Comparison of ENCODE assay signal across 19 mouse cellular contexts in the genomic region with DNA sequence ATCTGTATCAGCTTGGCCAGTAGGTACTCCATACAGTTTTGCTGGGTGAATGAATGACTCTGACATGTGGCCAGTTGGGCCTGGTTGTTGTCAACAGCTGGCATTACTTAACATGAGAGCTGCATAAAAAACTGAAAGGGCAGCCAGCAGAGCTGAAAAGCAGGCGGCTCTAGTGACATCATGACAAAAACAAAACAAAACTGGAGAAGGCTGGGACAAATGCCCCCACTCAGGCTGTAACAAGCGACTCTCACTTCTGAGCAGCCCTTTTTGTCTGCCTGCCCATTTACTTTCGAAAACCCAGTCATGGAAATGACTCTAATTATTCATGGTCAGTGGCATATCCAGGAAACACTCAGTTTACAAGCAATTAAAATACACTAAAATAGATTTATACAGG.
A peak's percentile ranks its signal among the peaks of the same experiment; 100 is the strongest.
DNase-seq lines count a peak whose midpoint lies in the region; ATAC-seq and TF ChIP-seq lines count a peak whose summit lies in the region.
"Had no signal": no experiment of that assay in that cellular context is flagged by ENCODE, and none has a peak within 500 bp of the region (broad histone marks: within the 10 kb centered on the region; RNA-seq: fewer than 3 reads in every experiment).

No protein-coding gene starts in this region.

- peak; percentile 17 for DNase-seq in gastrocnemius, adult 2 months
- DNase-seq in gastrocnemius, postnatal 10 days = no peak
- DNase-seq in layer of hippocampus, adult 11-12 months (ENCODE audit: low spot score) = peak; percentile 4
- DNase-seq in layer of hippocampus, adult 18-20 months (ENCODE audit: low spot score in 2 of 2) = no peak
- peak; percentile 1 for DNase-seq in midbrain, postnatal 0 days (ENCODE audit: low spot score)
- DNase-seq in skeletal muscle tissue, adult 2 months (ENCODE audit: low read depth, low spot score) = peak; percentile 27
- no peak for DNase-seq in forebrain, embryonic 10.5 days (ENCODE audit: extremely low spot score, low spot score)
- DNase-seq: cerebellum, adult 9-11 months; heart, adult 2 months; right cerebral cortex, postnatal 25 days; thymus, postnatal 25 days had no signal

- intact Hi-C loops in gastrocnemius, adult 2 months (cut with DNase I) = no loop called here

- H3K27ac ChIP-seq in gastrocnemius, adult 2 months = peak overlapping the region; percentile 6; the same call in 1 of the 2 replicates
- H3K27ac ChIP-seq in midbrain, postnatal 0 days (ENCODE audit: low read depth, low read length) = no peak overlapping the region
- H3K27ac ChIP-seq in midbrain, embryonic 15.5 days = no peak overlapping the region
- H3K27ac ChIP-seq in forebrain, embryonic 10.5 days = no peak overlapping the region
- H3K27ac ChIP-seq: heart, adult 2 months; hindbrain, embryonic 12.5 days; layer of hippocampus, adult 2 months; left cerebral cortex, adult 2 months; limb, embryonic 13.5 days; midbrain, embryonic 10.5 days; stomach, postnatal 0 days had no signal

- ATAC-seq in midbrain, postnatal 0 days (ENCODE audit: low FRiP score) = no peak
- no peak for ATAC-seq in midbrain, embryonic 15.5 days (replicated peaks)
- ATAC-seq: forebrain, embryonic 14.5 days had no signal

- H3K36me3 ChIP-seq in midbrain, postnatal 0 days (ENCODE audit: insufficient read depth, low read length) = no peaks in the 10 kb centered on the region
- H3K36me3 ChIP-seq in midbrain, embryonic 15.5 days (replicated peaks) = no peaks in the 10 kb centered on the region
- H3K36me3 ChIP-seq in forebrain, embryonic 10.5 days (replicated peaks) = no peaks in the 10 kb centered on the region
- H3K36me3 ChIP-seq: hindbrain, embryonic 12.5 days; limb, embryonic 13.5 days; midbrain, embryonic 10.5 days had no signal

- 64% methylated on average over 3 of the region's 3 CpGs for WGBS in midbrain, postnatal 0 days
- WGBS in midbrain, embryonic 15.5 days = 54% methylated on average over 3 of the region's 3 CpGs
- WGBS in forebrain, embryonic 10.5 days = 64% methylated on average over 3 of the region's 3 CpGs

- H3K9ac ChIP-seq in midbrain, postnatal 0 days (replicated peaks; ENCODE audit: low read length, poor library complexity, severe bottlenecking) = no peak overlapping the region
- H3K9ac ChIP-seq in midbrain, embryonic 15.5 days = no peak overlapping the region
- H3K9ac ChIP-seq: hindbrain, embryonic 12.5 days; limb, embryonic 13.5 days had no signal

- 0 out of 2 replicates have a peak, but pooled peaks cover 9% of the 10 kb centered on the region for H3K27me3 ChIP-seq in midbrain, postnatal 0 days (ENCODE audit: insufficient read depth, low read length)
- H3K27me3 ChIP-seq in midbrain, embryonic 15.5 days (replicated peaks) = peaks cover 10% of the 10 kb centered on the region
- H3K27me3 ChIP-seq in forebrain, embryonic 10.5 days (ENCODE audit: poor library complexity, severe bottlenecking) = peaks cover 97% of the 10 kb centered on the region

- TF ChIP-seq CTCF in gastrocnemius, adult 2 months (IDR thresholded peaks at IDR 0.05) = no peak
- no peak for TF ChIP-seq CTCF in midbrain, postnatal 0 days (IDR thresholded peaks at IDR 0.05)

- H3K4me2 ChIP-seq in midbrain, postnatal 0 days (ENCODE audit: low read depth, low read length, poor library complexity, severe bottlenecking) = no peak overlapping the region
- H3K4me2 ChIP-seq in midbrain, embryonic 15.5 days = no peak overlapping the region
- H3K4me2 ChIP-seq: hindbrain, embryonic 12.5 days; limb, embryonic 13.5 days had no signal

- no peak overlapping the region for H3K4me3 ChIP-seq in gastrocnemius, adult 2 months
- no peak overlapping the region for H3K4me3 ChIP-seq in midbrain, postnatal 0 days (ENCODE audit: low read depth, low read length)
- no peak overlapping the region for H3K4me3 ChIP-seq in midbrain, embryonic 15.5 days
- no peak overlapping the region for H3K4me3 ChIP-seq in forebrain, embryonic 10.5 days
- H3K4me3 ChIP-seq: heart, adult 2 months; hindbrain, embryonic 12.5 days; layer of hippocampus, adult 2 months; left cerebral cortex, adult 2 months; limb, embryonic 13.5 days; midbrain, embryonic 10.5 days had no signal

- no peaks in the 10 kb centered on the region for H3K4me1 ChIP-seq in midbrain, postnatal 0 days (ENCODE audit: insufficient read depth, low read length)
- no peaks in the 10 kb centered on the region for H3K4me1 ChIP-seq in midbrain, embryonic 15.5 days
- H3K4me1 ChIP-seq in forebrain, embryonic 10.5 days = no peaks in the 10 kb centered on the region
- H3K4me1 ChIP-seq: hindbrain, embryonic 12.5 days; limb, embryonic 13.5 days; midbrain, embryonic 10.5 days had no signal

- no peaks in the 10 kb centered on the region for H3K9me3 ChIP-seq in midbrain, postnatal 0 days (ENCODE audit: low read length)
- no peaks in the 10 kb centered on the region for H3K9me3 ChIP-seq in midbrain, embryonic 15.5 days
- no peaks in the 10 kb centered on the region for H3K9me3 ChIP-seq in forebrain, embryonic 10.5 days
- H3K9me3 ChIP-seq: hindbrain, embryonic 12.5 days; limb, embryonic 13.5 days; midbrain, embryonic 10.5 days had no signal

Comparison
In these comparisons a context has a peak if more than half of its experiments do, and no peak if none do; other contexts are left out.
1. DNase-seq: peak in gastrocnemius, adult 2 months (single experiment), layer of hippocampus, adult 11-12 months (single experiment), midbrain, postnatal 0 days (single experiment) and skeletal muscle tissue, adult 2 months (single experiment); none in gastrocnemius, postnatal 10 days (single experiment), layer of hippocampus, adult 18-20 months (0 of 2) and forebrain, embryonic 10.5 days (single experiment).